Mouse (Mus musculus): ENCODE data around the gene Wwox.

GRCm38 (mm10) chr8:115161520-115161919 lies 722.1 kb downstream of the Wwox start:
- no peak for TF ChIP-seq POLR2A (IDR thresholded peaks at IDR 0.05; ENCODE audit: insufficient read depth, low read depth, low read length)
- no peak for TF ChIP-seq CTCF (IDR thresholded peaks at IDR 0.05; ENCODE audit: insufficient read depth, low read depth, low read length)
